Mouse (Mus musculus) skeletal muscle tissue, adult 2 months (tissue): Measurements from ENCODE around the gene 1110032A03Rik.
A peak's percentile ranks its signal among the peaks of the same experiment; 100 is the strongest.

Experiments
- DNase-seq: peaks from one replicate; pipeline ENCODE4 v3.0.0-alpha.2; 2012; ENCODE audit warnings: low read depth, low spot score

The 1110032A03Rik gene

DNA sequence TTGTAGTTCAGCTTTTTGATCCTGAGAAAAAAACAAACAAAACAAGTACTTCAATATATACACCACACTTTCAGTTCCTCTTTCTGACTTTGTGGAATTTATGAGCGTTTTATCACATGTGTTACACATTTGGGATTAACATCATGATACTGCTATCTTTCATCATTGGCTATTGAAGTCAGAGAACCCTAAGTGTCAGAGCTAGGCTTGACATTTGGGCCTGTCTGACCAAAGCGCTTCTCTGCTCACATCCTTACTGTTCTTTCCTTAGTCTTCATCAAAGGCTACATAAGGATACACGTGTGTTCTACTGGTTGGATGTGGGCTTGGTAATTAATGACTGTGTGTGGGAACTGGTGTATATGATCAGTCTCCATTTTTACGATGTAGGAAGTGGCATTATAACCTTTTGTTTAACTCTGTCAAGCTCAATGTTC lies 1.3 kb downstream of the 1110032A03Rik start:
- DNase-seq: no peak

DNA sequence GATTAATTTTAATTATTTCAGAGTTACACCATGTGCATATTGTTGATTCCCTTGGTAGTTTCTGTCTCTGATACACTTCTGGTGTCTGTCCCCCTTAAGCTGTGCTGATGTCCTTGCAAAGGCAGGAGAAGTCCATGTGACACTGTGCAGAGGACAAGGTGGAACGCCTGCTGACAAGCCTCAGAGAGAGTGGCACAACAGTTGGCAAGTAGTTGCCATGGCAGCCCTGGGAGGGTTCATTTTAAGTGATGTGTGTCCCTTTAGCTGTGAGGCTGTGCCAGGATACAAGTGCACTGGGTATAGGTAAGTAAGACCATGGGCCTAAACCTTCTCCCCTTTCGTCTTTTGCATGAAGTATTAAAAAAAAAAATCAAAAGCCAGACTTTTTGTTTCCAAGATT lies 5.3 kb downstream of the 1110032A03Rik start:
- DNase-seq: no peak

DNA sequence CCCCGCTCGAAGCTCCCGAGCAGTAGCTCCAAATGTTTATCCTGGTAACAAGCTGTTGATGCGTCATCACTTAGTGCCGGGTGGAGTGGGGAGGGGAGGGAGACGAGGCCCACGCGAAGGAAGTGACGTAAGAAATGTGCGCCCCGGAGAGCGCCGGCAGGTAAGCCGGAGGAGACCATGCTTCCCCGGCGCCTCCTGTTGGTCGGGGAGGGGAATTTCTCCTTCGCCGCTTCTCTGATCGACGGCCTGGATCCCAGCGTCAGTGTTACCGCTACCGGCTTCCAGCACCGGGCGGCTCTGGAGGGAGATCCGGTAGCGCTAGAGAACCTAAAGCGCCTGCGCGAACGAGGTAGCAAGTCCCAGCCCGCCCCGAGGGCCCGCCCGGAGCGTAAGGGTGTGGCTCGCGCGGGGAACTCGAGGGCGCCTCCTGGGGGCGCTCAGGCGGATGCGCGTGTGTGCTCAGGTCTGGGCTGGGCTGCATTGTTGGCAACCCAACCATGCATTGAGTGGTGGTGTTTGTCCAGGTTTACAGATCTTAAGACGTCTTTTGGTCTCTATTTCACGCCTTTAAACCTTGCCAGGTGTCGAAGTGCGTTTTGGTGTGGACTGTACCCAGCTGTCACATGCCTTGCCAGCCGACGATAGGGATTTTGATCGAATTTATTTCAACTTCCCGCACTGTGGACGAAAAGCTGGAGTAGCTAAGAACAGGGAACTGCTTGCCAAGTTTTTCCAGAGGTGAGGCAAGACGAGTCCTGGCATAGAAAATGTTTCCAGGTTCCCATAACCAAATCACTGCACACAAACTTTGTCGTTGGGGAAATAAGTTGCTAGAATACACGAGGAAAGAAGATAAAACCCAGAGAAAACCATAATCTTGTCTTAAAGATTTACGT lies 7.0 kb downstream of the 1110032A03Rik start, which contains the start of gene Fdxacb1:
Gene Fdxacb1 (plus strand): TSS at position 130 of the 896 bp plus-strand sequence.
- peak; percentile 98 for DNase-seq

DNA sequence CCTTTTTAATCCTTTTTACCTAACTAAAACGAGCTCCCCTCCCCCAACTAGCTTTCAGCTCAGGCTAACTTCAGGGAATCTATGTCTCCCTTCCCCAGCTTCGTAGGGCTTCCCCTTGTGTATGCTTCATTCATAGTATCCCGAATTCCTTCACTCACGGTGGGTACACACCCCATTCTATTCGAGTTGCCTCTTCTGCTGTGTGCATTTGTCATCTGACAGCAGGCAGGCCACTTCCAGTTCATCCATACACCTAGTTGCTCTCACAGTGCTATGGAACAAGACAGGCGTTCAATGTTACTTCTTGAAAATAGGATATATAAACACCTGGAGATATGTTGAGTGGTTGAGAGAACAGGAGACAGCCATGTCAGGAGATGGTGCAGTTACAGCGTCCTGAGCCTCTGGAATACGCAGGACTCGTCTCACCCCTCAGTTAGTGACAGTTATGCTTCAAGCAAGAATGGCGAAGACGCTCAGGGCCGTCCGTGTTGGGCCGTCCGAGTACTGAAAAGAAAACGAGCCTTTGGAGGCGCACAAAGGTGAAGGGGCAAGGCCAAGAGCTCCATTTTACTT lies 7.7 kb downstream of the 1110032A03Rik start:
- no peak for DNase-seq

DNA sequence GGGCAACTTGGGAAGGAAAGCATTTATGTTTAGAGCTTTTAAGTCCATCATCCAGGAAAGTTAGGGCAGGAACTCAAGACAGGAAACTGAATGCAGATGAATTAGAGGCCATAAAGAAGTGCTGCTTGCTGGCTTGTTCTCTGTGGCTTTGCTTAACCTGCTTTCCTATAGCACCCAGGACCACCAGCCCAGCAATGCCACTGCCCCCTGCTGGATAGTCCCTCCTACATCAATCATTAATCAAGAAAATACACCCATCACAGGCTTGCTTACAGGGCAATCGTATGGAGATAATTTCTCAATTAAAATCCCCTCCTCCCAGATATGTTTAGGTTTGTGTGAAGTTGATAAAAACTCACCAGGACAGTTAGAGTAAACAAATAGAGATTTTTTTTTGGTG lies 12.0 kb downstream of the 1110032A03Rik start:
- DNase-seq: no peak

DNA sequence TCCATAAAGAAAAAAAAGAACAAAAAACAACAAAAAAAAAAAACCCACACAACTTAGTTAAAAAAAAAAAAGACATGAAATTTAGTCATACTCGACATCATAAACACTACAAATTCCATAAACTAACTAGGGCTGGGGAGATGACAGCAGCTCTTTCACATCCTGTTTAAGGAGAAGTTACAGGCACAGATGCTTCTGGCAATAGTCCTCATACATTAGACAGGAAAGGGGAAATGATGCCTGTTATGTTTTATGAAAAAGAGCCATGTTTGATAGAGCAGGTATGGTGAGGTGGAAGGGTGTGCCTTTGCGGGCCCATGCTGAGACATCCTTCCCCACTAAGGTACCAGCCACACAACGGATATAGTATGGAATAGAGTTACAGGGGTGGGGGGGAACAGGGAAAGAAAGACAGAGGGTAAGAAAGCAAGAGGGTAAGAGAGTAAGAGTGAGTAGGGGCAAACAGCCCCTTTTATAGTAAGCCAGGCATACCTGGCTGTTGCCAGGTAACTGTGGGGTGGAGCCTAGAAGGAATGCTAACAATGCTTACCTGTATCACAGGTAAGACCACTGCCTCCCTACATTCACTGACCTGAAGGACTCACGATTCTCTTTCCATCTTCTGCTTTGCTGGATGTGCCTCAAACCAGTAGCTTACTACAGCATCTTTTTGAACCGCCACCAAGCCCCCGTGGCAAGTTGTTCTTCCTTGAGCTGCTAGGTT lies 13.6 kb downstream of the 1110032A03Rik start:
- DNase-seq: no peak

DNA sequence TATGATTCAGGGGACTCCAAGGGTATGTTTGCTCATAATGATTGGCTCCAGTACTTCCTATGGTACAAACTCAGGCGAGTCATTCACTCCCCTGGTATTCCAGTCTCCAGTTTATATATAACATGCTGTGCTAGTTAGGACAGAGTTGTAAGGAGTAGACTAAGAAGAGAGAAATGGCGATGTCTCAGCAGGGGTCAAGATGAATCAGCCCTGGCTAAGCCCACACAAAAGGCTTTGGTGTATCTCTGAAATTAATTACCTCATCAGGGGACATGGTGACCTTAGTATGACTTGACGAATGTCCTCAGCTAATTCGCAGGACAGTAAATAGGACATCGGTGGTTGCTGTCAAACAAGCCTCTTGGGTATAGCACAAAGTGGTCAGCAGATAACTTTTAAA lies 18.6 kb downstream of the 1110032A03Rik start:
- DNase-seq: no peak

DNA sequence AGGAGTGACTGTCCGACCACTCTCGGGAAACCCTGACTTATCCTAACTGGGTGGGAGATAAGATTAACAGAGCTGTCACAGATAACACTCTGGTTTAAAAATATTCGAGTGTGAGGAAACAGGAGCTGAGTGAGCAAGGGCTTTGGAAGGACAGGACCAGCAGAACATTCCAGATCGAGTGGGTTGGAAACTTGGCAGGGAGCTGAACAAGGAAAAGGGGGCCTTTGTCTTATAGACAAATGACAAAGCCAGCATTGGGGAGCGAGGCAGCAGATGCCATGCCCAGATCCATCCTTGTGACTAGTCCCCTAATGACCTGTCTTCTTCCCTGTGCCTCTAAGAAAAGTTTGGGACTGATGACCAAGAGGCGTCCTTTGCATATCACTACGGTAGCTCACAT lies 21.4 kb downstream of the 1110032A03Rik start:
- no peak for DNase-seq

DNA sequence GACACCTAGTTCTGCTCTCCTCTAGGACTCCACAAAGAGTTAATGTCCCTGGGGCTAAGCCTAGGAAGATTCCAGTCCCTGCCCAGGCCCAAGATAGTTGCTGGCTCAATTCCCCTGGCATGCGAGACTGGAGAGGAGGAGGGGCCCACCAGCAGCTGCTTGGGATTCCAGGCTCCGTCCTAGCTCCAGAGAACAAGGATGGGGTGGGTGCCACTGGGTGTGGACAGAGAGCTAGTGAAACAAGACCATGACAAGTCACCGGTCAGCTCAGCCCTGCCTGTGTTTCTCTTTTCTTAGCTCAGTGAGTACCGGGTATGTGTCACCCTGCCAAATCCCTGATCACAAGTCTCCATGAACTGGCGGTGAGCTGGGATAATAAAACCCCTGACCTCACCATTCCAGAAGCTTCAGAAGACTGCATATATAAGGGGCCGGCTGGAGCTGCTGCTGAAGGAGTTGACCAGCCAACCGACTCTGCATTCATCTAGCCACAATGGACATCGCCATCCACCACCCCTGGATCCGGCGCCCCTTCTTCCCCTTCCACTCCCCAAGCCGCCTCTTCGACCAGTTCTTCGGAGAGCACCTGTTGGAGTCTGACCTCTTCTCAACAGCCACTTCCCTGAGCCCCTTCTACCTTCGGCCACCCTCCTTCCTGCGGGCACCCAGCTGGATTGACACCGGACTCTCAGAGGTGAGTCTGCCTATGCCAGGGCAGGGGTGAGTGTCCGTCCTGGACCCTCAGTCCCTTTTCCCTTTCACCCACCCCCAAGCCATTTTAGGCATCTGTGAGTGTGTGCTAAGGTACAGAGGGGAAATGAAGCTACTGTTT lies 22.3 kb downstream of the 1110032A03Rik start:
- peak; percentile 95 for DNase-seq

DNA sequence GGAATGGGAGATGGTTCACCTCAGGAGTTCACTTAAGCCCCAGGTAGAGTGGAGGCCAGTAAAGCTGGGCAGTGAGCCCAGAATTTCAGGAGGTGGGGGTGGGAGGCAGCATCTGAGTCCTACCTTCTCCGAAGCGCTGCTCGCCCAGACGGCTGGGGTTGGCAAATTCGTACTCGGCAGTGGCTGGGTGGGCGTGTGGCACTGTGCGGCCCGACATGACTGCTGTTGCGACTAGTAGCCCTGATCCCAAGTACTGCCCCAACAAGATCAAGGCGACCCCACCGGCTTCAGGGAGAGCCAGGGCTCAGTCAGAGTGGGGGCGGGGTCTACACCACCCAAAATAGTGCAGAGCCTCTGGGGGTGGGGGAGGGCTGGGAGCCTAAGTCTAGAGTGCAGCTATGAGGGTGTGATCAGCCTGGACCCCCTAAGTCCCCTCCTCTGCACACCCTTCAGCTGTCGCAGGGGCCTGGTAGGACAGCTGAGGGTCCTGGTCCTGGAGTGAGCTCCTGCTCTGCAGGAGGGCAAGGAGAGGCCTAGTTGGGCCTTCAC lies 23.2 kb downstream of the 1110032A03Rik start, which contains the start of gene Hspb2:
Gene Hspb2 (minus strand): TSS at position 301 of the 549 bp plus-strand sequence.
- peak; percentile 70 for DNase-seq

DNA sequence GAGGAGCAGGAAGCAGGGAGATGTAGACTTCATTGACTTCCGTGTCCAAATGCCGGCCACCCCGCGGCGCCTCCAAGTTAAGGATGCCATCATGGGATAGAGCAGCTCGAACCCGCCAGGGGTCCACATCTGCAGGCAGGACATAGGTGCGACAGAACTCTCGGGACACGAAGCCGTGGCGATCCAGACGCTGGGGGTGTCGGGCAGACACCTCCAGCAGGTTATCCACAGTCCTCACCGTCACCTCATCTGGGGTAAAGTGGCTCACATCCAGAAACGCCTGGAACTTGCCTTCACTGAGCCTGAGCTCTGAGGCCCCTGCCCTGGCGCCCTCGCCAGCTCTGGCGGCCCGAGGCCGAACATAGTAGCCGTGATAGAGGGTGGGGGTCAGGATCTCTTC lies 24.0 kb downstream of the 1110032A03Rik start, which contains the start of gene Cryab:
Gene Cryab (plus strand): TSS at position 3 of the 400 bp plus-strand sequence.
- no peak for DNase-seq

DNA sequence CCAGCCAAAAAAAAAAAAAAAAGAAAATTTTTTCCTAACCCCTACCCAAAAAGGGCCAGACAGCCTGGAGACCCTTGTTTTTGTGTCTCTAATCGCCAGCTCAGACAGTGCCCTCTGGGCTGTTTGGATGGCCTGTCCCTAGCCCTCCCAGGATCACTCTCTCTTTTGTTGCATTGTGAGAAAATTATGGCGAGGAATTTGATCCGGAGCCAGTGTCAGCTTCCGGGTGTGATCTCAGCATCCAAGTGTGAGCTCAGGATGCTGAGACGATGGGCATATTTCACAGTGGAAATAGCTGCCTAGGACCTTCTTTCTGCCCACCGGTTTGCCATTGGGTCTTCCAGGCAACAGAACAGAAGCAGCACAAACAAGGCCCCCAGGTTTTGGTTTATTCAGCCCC lies 24.6 kb downstream of the 1110032A03Rik start:
- no peak for DNase-seq

DNA sequence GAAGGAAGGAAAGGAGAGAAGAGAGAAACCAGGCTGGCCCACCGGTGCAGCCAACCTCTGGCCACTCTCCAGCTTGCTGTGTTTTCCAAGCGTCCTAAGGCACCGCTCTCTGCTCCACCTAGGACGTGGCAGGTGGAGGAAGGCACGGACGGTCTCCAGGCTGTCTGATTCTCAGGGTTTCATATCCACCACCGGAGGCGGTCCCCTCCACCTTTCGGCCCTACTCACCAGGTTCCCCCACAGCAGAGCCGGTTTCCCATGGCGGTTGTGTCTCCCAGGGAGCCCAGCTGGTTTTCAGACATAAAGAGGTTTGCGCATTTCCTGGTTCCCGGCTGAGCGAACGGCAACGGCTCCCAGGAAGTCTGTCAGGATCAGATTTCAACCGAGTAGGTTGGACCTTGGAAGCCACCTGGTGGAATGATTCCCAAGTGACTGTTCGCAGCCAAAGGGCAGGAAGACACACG lies 29.1 kb downstream of the 1110032A03Rik start, which contains the start of gene 2310030G06Rik:
Gene 2310030G06Rik (minus strand): TSS at position 323 of the 464 bp plus-strand sequence.
- no peak for DNase-seq

DNA sequence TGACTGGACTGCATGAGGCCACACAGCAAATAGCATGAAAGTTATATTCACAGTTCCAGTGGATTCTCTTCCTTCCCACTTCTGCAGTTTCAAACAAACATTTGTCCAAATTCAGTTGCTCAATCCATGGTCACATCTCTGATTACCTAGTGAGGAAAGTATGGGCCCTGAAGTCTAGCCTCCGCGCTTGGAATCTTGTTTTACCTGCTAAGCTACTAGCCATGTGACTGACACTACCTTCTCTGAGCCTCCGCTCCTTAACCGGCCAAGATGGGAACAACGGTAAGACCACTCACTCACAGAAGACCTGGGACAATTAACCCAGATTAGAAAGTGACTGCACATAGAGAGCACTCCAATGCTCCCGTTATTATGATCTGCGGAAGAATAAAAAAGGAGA lies 29.5 kb downstream of the 1110032A03Rik start:
- no peak for DNase-seq

DNA sequence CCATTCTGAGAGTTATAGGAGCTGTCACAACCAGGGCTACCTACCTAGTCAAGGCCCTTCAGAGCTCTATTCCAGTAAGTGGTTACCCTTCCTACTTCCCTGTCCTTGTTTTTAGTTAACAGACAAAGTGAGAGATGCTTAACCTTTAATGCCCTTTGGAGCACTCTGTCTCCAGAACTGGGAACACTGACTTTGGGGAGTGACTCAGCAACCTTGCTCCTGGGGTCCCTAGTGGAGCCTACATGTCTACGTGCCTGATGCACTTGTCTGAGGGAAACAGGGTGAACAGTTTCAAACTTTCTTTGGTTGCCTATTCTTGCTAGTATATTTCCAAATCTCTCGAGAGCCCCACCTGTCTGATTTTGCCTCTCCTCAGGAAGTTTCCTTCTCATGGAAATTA lies 32.6 kb downstream of the 1110032A03Rik start:
- no peak for DNase-seq

DNA sequence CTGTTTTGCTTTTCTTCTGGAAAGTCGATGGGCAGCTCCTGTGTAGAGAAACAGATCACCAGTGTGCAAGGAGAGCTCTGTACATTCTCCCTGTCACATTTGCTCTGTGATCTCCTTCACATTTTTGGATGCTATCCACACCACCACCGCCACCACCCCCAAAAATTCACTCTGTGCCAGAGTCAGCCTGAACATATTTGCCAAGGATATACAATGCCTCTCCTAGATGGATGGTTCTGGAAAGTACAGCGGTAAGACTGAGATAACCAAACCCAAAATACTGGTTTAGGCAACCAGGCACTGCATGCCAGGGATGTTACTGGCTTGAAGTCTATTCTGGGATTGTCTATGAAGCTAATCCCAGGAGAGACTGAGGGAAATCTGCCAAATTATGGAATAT lies 33.1 kb downstream of the 1110032A03Rik start:
- DNase-seq: no peak

DNA sequence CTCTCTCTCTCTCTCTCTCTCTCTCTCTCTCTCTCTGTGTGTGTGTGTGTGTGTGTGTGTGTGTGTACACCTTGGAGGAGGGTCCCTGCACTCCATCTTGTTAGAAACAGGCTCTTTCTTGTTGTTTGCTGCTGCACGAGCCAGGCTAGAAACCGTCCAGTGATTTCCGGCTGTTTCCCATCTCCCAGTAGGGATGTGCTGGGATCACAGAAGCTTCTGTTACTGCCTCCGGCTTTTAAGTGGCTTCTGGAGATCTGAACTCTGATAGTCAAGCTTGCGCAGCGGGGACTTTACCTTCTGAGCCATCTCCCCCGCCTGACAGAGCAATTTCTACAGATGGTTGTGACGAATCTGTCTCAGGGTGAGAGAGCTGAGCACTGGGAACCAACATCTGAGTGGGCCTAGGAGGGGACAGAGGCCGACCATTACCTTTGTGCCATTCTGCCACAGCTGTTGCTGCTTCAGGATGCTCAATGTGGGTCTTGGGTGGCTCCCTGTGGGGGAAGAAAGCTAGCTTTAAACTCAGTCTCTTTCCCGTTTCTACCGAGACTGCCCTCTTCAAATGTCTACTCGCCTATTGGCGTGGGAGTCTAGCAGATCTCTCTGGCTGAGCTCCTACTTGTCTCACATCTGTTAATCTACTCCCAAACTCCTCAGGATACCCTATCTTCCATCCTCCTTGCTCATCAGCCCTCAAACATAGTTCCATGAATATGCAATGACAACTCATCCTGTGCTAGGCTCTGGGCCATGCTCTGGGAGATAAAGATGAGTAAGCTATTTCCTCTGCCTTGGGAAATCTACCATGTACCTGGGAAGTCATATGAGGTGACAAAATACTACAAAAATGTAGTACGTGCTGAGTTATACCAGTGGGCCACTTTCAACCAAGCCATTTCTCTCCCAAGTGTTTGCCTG lies 34.2 kb downstream of the 1110032A03Rik start:
- no peak for DNase-seq

DNA sequence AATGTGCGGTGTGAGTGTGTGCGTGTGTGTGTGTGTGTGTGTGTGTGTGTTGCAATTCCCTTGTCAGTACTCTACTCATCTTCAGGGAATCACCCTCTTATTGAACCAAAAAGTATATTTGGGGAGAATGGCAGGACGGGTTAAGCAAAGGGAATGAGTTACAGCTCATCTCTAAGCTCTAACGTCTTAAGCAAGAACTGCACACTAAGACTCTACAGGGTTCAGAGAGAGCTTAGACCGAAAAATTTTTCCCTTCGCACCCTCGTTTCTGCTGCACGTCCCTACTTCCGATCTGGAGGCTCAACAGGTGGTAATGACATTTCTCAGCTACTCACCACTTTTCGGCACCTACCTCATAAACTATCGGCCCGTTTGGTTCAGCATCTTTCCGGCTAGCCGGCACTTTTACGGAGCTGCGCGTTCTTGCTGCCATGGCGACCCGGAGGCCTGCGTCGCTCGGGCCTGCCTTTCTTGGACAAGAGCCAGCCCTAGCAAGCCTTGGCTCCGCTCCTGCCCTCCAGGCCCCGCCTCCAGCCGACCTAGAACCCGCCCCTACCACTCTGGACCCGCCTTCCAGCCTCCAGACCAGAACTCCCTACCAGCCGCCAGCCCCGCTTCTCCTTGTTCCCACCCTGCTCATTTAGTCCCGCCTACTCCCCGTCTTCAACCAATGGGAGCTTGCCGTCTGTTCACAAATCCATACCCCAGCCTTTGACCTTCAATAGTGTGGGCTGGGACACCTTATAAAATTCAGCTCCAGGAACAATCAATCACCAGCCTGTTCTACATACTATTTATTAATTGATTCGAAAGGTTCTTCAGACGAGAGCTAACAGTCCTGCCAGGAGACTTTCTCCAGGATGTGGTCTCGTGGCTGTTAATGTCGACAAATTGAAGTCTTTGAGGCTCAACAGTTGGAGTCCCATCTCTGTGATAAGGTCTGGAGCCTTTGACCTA lies 36.1 kb downstream of the 1110032A03Rik start, which contains the start of gene Dixdc1:
Gene Dixdc1 (minus strand): TSS at position 604 of the 957 bp plus-strand sequence.
- DNase-seq: peak; percentile 94
